Mouse (Mus musculus) midbrain, embryonic 10.5 days (tissue): ENCODE data around the gene Gm20388. TPM values are rescaled to one million over a fixed set of nuclear protein-coding genes. Genes with fewer than 3 reads are reported as not detected.

ENCODE experiments used
- DNase-seq: peaks from one replicate; pipeline ENCODE4 v3.0.0-alpha.2; 2017; ENCODE audit warnings: low spot score
- H3K27ac ChIP-seq: fragments of 300-500 bp; sonication (generic); replicated peaks from 2 replicates; pipeline ENCODE4 v1.5.1; 2016; ENCODE audit warnings: mild to moderate bottlenecking
- H3K27me3 ChIP-seq: fragments of 300-500 bp; sonication (generic); 2 replicates; pipeline ENCODE4 v1.6.1; 2016; ENCODE audit warnings: low read depth, mild to moderate bottlenecking; ENCODE audit not compliant: poor library complexity, severe bottlenecking
- H3K36me3 ChIP-seq: fragments of 300-500 bp; sonication (generic); 2 replicates; pipeline ENCODE4 v1.6.1; 2016; ENCODE audit warnings: mild to moderate bottlenecking, moderate library complexity
- H3K4me1 ChIP-seq: fragments of 300-500 bp; sonication (generic); 2 replicates; pipeline ENCODE4 v1.6.1; 2016
- H3K4me3 ChIP-seq: fragments of 300-500 bp; sonication (generic); 2 replicates; pipeline ENCODE4 v1.5.1; 2016; ENCODE audit warnings: mild to moderate bottlenecking, moderate library complexity
- H3K9me3 ChIP-seq: fragments of 300-500 bp; sonication (generic); replicated peaks from 2 replicates; pipeline ENCODE4 v1.6.1; 2016; ENCODE audit warnings: mild to moderate bottlenecking
- WGBS: fragments of 180-500 bp; shearing (Covaris S2); methylation state at CpG from one replicate; pipeline ENCODE4 v1.1.7; 2016; 5-methylcytosine and 5-hydroxymethylcytosine counted together
- polyA plus RNA-seq: library from polyadenylated mRNA; unstranded; fragments of >200 nt; fragmentation: Nextera tagmentation; extraction: Ambion mirVana; gene quantifications from 2 replicates; pipeline ENCODE4 v1.2.1, GENCODE M21; 2016

Gene Gm20388
- polyA plus RNA-seq, 1 experiment from 2014 or later = 7.1 TPM

DNA sequence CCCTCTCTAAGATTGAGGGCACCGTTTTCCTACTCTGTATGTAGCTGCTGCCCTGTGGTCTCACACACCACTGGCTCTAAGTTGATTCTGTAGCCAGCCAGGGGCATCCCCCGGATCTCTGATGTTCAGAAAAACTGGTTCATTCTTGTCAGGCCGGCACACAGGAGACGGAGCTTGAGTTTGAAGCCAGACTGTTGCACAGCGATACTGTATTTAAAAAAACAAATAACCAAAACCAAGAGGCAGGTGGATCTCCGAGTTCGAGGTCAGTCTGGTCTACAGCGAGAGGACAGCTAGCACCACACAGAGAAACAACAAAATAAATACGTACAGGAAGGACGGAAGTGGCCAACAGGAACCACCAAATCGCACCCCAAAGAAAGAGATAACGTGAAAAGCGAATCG is 3154.2 kb downstream of the Gm20388 start:
- no peak for DNase-seq
- peak overlapping the region; percentile 99 for H3K27ac ChIP-seq
- no peaks in the 10 kb centered on the region for H3K9me3 ChIP-seq
- 5% methylated on average over 14 of the region's 14 CpGs for WGBS
- peaks cover 29% of the 10 kb centered on the region for H3K4me1 ChIP-seq
- H3K27me3 ChIP-seq = no peaks in the 10 kb centered on the region
- peak overlapping the region; percentile 88 for H3K4me3 ChIP-seq
- peaks cover 22% of the 10 kb centered on the region for H3K36me3 ChIP-seq

- WGBS = under 1% methylated on average over 84 of the region's 84 CpGs
- Histone ChIP-seq H3K4me3 (peak overlapping the region; percentile 88), H3K27ac (peak overlapping the region; percentile 99), H3K27me3 (no peaks in the 10 kb centered on the region), H3K4me1 (peaks cover 29% of the 10 kb centered on the region), H3K36me3 (peaks cover 28% of the 10 kb centered on the region), H3K9me3 (no peaks in the 10 kb centered on the region)
- peak; percentile 96 for DNase-seq
Observed at GRCm38 (mm10) chr8:123065214-123066100, 3154.8 kb downstream of the Gm20388 start.

- H3K27me3 ChIP-seq = no peaks in the 10 kb centered on the region
- no peak for DNase-seq
- H3K4me3 ChIP-seq = peak overlapping the region; percentile 88
- H3K36me3 ChIP-seq = peaks cover 34% of the 10 kb centered on the region
- no peaks in the 10 kb centered on the region for H3K9me3 ChIP-seq
- peak overlapping the region; percentile 99 for H3K27ac ChIP-seq
- peaks cover 29% of the 10 kb centered on the region for H3K4me1 ChIP-seq
- WGBS = 43% methylated on average over 7 of the region's 7 CpGs
Observed at GRCm38 (mm10) chr8:123066101-123066683, 3155.6 kb downstream of the Gm20388 start.

DNA sequence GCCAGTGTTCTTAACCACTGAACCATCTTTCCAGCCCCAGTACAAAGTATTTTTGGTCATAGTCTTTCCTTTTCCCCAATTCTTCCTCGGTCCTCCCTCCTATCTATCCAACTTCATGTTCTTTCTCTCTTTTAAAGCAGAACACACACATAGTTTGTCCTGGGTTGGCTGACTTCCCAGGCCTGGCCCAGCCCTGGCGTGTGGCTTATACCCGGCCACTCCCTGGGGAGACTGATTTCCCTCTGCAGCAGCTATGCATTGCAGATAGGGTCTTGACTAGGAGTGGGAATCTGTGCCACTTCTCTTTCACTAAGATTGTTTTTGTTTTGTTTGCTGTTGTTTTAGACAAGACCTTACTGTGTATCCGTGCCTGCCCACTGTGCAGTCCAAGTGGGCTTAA is 3160.5 kb downstream of the Gm20388 start:
- no peak for DNase-seq
- H3K36me3 ChIP-seq = peaks cover 83% of the 10 kb centered on the region
- no peaks in the 10 kb centered on the region for H3K9me3 ChIP-seq
- 89% methylated on average over 4 of the region's 4 CpGs for WGBS
- H3K4me3 ChIP-seq = no peak overlapping the region
- no peak overlapping the region for H3K27ac ChIP-seq
- no peaks in the 10 kb centered on the region for H3K27me3 ChIP-seq
- H3K4me1 ChIP-seq = peaks cover 16% of the 10 kb centered on the region

DNA sequence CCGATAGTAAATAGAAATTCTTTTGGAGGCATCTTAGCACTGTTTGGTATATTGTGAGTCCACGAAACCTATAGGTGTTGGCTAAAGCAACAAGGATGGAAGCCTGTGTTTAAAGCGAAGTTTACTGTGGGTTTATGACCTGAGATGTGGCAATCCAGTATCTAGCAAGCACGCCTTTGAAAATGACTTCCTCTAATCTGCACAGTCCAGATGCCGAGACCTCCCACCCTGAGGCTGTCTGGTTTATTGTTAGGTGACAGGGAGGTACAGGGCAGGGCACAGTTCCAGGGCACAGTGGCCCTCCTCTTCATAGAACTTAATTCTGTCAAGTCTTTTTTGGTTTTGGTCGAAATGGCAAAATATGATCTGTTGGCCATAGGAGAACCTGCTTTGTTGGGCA is 3166.6 kb downstream of the Gm20388 start:
- no peak overlapping the region for H3K27ac ChIP-seq
- peaks cover 99% of the 10 kb centered on the region for H3K36me3 ChIP-seq
- H3K4me3 ChIP-seq = no peak overlapping the region
- no peaks in the 10 kb centered on the region for H3K9me3 ChIP-seq
- H3K27me3 ChIP-seq = no peaks in the 10 kb centered on the region
- no peak for DNase-seq
- WGBS = 92% methylated on average over 6 of the region's 6 CpGs
- H3K4me1 ChIP-seq = no peaks in the 10 kb centered on the region

DNA sequence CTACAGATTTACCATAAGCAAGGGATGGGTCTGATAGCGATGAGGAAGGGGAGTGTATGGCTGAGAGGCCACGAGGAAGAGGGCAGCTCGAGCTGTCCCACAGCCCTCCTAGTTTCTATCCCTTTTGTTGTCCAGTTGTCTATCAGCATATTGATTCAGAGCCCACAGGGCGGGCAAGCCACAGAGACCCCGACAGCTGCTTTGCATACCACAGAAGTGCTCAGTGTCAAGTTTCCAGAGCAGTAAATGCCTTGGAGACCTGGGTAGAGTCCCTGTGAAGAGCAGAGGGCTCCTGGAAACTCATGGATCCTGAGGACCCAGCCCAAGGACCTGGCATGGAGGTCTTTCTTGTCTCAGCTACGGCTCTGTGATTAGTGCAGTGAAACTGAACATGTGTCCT is 3172.4 kb downstream of the Gm20388 start:
- H3K36me3 ChIP-seq = peaks cover 100% of the 10 kb centered on the region

GRCm38 (mm10) chr8:123083610-123084009 is 3173.0 kb downstream of the Gm20388 start:
- WGBS = 92% methylated on average over 12 of the region's 12 CpGs
- Histone ChIP-seq H3K9me3 (no peaks in the 10 kb centered on the region), H3K36me3 (peaks cover 100% of the 10 kb centered on the region), H3K4me3 (no peak overlapping the region), H3K27ac (no peak overlapping the region), H3K4me1 (no peaks in the 10 kb centered on the region), H3K27me3 (no peaks in the 10 kb centered on the region)
- DNase-seq = no peak

More for the DNA sequence above, 3172.4 kb downstream of the Gm20388 start:
- no peaks in the 10 kb centered on the region for H3K4me1 ChIP-seq
- no peak for DNase-seq
- H3K27ac ChIP-seq = no peak overlapping the region
- H3K9me3 ChIP-seq = no peaks in the 10 kb centered on the region
- WGBS = 86% methylated on average over 6 of the region's 6 CpGs
- no peak overlapping the region for H3K4me3 ChIP-seq
- H3K27me3 ChIP-seq = no peaks in the 10 kb centered on the region

DNA sequence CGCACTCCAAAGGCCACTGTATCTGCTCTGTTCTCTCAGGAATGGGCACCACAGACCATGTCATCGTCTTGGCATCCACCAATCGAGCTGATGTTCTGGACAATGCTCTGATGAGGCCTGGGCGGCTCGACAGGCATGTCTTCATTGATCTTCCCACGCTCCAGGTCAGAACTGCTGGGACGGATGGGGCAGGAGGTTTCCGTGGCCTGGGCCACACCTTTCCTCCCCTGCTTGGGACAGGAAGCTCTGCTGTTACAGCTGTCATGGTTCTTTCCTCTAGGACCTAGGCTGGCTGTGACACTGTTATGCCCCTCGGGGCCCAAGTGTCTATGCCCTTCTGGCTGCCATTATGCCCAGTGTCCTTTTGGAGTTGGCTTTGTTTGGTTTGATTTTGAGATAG is 3176.6 kb downstream of the Gm20388 start:
- peaks cover 100% of the 10 kb centered on the region for H3K36me3 ChIP-seq
- no peak for DNase-seq
- WGBS = 93% methylated on average over 9 of the region's 9 CpGs

GRCm38 (mm10) chr8:123097216-123097615 is 3186.6 kb downstream of the Gm20388 start:
- Histone ChIP-seq H3K4me3 (no peak overlapping the region), H3K27me3 (no peaks in the 10 kb centered on the region), H3K27ac (no peak overlapping the region), H3K4me1 (peaks cover 4% of the 10 kb centered on the region), H3K9me3 (no peaks in the 10 kb centered on the region), H3K36me3 (peaks cover 55% of the 10 kb centered on the region)
- DNase-seq = no peak
- WGBS = 91% methylated on average over 11 of the region's 11 CpGs

More for the DNA sequence above, 3176.6 kb downstream of the Gm20388 start:
- H3K27ac ChIP-seq = no peak overlapping the region
- no peaks in the 10 kb centered on the region for H3K9me3 ChIP-seq
- H3K4me3 ChIP-seq = no peak overlapping the region
- no peaks in the 10 kb centered on the region for H3K27me3 ChIP-seq
- H3K4me1 ChIP-seq = no peaks in the 10 kb centered on the region

DNA sequence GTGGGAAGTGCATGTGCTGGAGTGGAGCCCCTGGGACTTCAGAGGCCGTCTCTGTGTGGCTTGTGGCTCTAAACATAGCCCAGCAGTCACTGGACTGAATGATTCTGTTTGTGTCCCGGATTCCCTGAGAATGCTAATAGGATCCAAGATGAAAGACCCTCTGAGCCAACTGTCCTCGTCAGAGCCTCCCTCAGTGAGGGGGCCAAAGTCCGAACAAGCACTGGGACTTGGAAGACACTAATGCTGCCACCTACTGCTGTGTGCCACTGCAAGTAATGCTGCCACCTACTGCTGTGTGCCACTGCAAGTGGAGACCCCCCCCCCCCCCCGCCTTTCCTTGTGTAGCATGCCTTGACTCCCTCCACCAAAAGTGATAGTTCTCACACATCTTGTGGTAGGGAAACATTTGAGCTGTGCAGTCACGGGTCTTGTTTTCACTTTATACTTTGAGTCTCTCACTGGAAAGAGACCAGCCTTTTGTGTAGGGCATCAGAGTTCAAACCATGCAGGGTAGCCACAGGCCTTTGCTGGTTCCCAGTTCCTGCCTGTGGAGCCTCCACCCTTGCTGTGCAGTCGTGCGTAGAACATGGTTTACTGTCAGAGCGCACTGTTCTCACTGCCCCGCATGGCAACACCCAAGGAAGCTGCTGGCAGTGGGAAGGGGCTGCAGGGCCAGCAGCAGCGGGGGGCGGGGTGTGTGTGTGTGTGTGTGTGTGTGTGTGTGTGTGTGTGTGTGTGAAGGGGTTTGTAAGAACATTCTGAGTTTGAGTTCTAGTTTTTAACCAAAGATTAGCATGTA is 3187.3 kb downstream of the Gm20388 start:
- no peaks in the 10 kb centered on the region for H3K27me3 ChIP-seq
- peaks cover 4% of the 10 kb centered on the region for H3K4me1 ChIP-seq
- no peak overlapping the region for H3K27ac ChIP-seq
- peaks cover 51% of the 10 kb centered on the region for H3K36me3 ChIP-seq
- no peak overlapping the region for H3K4me3 ChIP-seq
- no peaks in the 10 kb centered on the region for H3K9me3 ChIP-seq
- 74% methylated on average over 12 of the region's 12 CpGs for WGBS
- DNase-seq = no peak

DNA sequence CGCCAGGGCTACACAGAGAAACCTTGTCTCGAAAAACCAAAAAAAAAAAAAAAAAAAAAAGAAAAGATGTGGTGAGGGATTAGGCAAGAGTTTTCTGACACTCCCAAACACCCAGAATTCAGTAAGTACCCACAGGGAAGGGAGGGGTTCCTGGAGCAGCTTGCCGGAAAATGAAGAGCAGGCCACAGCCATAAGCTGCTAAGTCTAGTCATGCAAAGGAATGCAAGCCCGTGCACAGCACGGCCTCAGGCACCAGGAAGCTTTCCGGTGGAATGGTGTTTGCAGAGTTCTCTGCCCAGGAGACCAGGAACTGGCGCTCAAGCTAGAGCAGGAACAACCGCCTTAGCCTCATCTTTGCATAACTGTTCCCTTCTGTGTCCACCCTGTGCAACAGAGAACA is 3189.6 kb downstream of the Gm20388 start:
- Histone ChIP-seq H3K4me1 (peaks cover 18% of the 10 kb centered on the region), H3K4me3 (no peak overlapping the region), H3K27me3 (no peaks in the 10 kb centered on the region), H3K27ac (no peak overlapping the region), H3K36me3 (peaks cover 51% of the 10 kb centered on the region), H3K9me3 (no peaks in the 10 kb centered on the region)
- DNase-seq = no peak
- WGBS = 63% methylated on average over 8 of the region's 8 CpGs

DNA sequence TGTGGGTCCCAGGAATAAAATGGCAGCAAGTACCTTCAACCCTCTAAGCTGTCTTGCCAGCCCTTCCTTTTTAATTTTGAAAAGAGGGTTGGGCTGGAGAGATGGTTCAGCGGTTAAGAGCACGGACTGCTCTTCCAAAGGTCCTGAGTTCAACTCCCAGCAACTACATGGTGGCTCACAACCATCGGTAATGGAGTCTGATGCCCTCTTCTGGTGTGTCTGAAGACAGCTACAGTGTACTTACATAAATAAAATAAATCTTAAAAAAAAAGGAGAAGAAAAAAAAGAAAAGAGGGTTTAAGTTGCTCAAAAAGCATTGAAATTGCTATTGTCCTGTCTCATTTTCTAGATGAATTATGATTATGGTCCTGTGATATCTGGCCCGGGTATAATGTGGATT is 3190.6 kb downstream of the Gm20388 start:
- DNase-seq = no peak
- peak overlapping the region; percentile 96 for H3K4me3 ChIP-seq
- H3K27me3 ChIP-seq = no peaks in the 10 kb centered on the region
- H3K9me3 ChIP-seq = no peaks in the 10 kb centered on the region
- H3K4me1 ChIP-seq = peaks cover 18% of the 10 kb centered on the region
- no peak overlapping the region for H3K27ac ChIP-seq
- WGBS = 81% methylated on average over 4 of the region's 4 CpGs
- peaks cover 54% of the 10 kb centered on the region for H3K36me3 ChIP-seq
